Mouse (Mus musculus): ENCODE measurements around the gene Sergef.

DNA sequence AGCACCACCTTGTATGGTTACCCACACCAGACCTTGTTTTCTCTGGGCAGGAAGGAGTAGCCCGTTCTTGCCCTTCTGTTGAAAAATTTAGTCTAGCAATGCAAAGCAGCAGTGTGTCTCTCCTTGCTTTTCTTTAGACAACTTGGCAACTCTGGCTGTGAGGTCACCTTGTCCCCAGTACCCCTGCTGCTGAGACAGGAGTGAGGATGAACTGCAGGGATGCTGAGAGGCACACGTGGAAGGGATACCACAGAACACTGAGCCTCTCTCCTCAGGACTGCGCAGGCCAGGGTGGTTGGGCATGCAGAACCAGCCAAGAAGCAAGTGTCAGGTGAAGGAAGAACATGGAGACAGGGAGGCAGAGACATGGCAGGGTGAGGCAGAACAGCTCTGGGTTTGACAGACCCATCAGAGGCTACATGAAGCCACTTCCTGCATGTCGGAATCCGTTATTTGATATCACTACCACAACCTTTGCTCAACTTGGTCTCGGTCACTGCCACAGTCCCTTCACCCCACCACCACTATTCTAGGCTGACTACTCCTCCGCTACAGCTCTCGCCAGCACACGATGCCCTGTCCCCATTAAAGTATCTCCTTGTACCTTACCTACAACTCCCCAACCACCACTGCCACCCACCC, 103.0 kb downstream of the Sergef start:
- TF ChIP-seq HCFC1 (IDR thresholded peaks at IDR 0.05; ENCODE audit: borderline replicate concordance, insufficient read depth, low read length) (no peak), ZC3H11A (IDR thresholded peaks at IDR 0.05; ENCODE audit: borderline replicate concordance, low read depth, low read length) (no peak)

All from ES-E14 (cell line).